Mouse (Mus musculus) lung, postnatal 10 days (tissue): ENCODE data around the gene Nudt13.
A peak's percentile ranks its signal among the peaks of the same experiment; 100 is the strongest.
"Not testable (repeated sequence)": the region's sequence is repeated elsewhere in the genome, so short reads cannot be mapped to it uniquely, and the experiment has no call there.

Experiments
- DNase-seq: peaks from one replicate; pipeline ENCODE4 v3.0.0; 2021

The Nudt13 gene

GRCm38 (mm10) chr14:20294117-20294892 is at the start of gene Nudt13:
Gene Nudt13 (plus strand): TSS chr14:20294697.
- DNase-seq, result peak; percentile 94

- no peak for DNase-seq
Measured at GRCm38 (mm10) chr14:20245318-20245717, 49.2 kb upstream of the Nudt13 start.

- no peak for DNase-seq
Measured at GRCm38 (mm10) chr14:20245861-20246260, 48.6 kb upstream of the Nudt13 start.

- no peak for DNase-seq
Measured at GRCm38 (mm10) chr14:20246811-20247266, 47.7 kb upstream of the Nudt13 start.

- DNase-seq, result no peak
Measured at GRCm38 (mm10) chr14:20248001-20248400, 46.5 kb upstream of the Nudt13 start.

- peak; percentile 24 for DNase-seq
Measured at GRCm38 (mm10) chr14:20250237-20251171, 44.0 kb upstream of the Nudt13 start.

GRCm38 (mm10) chr14:20258185-20259113 is 36.0 kb upstream of the Nudt13 start:
- peak; percentile 86 for DNase-seq

- DNase-seq, result no peak
Measured at GRCm38 (mm10) chr14:20262346-20262745, 32.2 kb upstream of the Nudt13 start.

- no peak for DNase-seq
Measured at GRCm38 (mm10) chr14:20268421-20268820, 26.1 kb upstream of the Nudt13 start.

GRCm38 (mm10) chr14:20269082-20269809 is 25.3 kb upstream of the Nudt13 start, which contains the start of gene Kcnk16:
Gene Kcnk16 (minus strand): TSS chr14:20269199.
- DNase-seq, result no peak

- no peak for DNase-seq
Measured at GRCm38 (mm10) chr14:20291391-20291790, 3.1 kb upstream of the Nudt13 start.

GRCm38 (mm10) chr14:20294947-20295346 is 450 bp downstream of the Nudt13 start:
- no peak for DNase-seq

- DNase-seq, result no peak
Measured at GRCm38 (mm10) chr14:20297616-20298015, 3.1 kb downstream of the Nudt13 start.

GRCm38 (mm10) chr14:20298131-20298530 is 3.6 kb downstream of the Nudt13 start:
- DNase-seq, result peak; percentile 11

- not testable (repeated sequence) for DNase-seq
Measured at GRCm38 (mm10) chr14:20305085-20305484, 10.6 kb downstream of the Nudt13 start.

GRCm38 (mm10) chr14:20315137-20315536 is 20.6 kb downstream of the Nudt13 start:
- no peak for DNase-seq

GRCm38 (mm10) chr14:20319420-20319819 is 24.9 kb downstream of the Nudt13 start:
- DNase-seq, result peak; percentile 66

GRCm38 (mm10) chr14:20324196-20324595 is 29.7 kb downstream of the Nudt13 start:
- DNase-seq, result no peak

GRCm38 (mm10) chr14:20328474-20328873 is 34.0 kb downstream of the Nudt13 start:
- DNase-seq, result peak; percentile 21

- no peak for DNase-seq
Measured at GRCm38 (mm10) chr14:20331316-20331715, 36.8 kb downstream of the Nudt13 start.

GRCm38 (mm10) chr14:20339415-20339814 is 44.9 kb downstream of the Nudt13 start:
- DNase-seq, result no peak

- peak; percentile 33 for DNase-seq
Measured at GRCm38 (mm10) chr14:20340149-20340548, 45.7 kb downstream of the Nudt13 start.
